Mouse (Mus musculus) hindbrain, embryonic 11.5 days (tissue): ENCODE results near the gene Kmt2a. TPM values are rescaled to one million over a fixed set of nuclear protein-coding genes. Genes with fewer than 3 reads are reported as not detected.

Experiments used
- ATAC-seq: fragments of 200-750 bp; cut with Nextera tagmentation; 2 replicates; pipeline ENCODE4 v1.8.0; 2017; ENCODE audit warnings: mild to moderate bottlenecking, moderate TSS enrichment, moderate library complexity; ENCODE audit not compliant: low FRiP score
- DNase-seq: peaks from one replicate; pipeline ENCODE4 v3.0.0-alpha.2; 2015; ENCODE audit warnings: low spot score
- H3K27ac ChIP-seq: fragments of 300-500 bp; sonication (generic); 2 replicates; pipeline ENCODE4 v1.5.1; 2014; ENCODE audit warnings: mild to moderate bottlenecking, low read depth, low read length
- H3K27me3 ChIP-seq: fragments of 300-500 bp; sonication (generic); 2 replicates; pipeline ENCODE4 v1.6.1; 2014; ENCODE audit warnings: mild to moderate bottlenecking, low read length, moderate library complexity, mixed read lengths; ENCODE audit not compliant: control insufficient read depth, insufficient read depth
- H3K36me3 ChIP-seq: fragments of 300-500 bp; sonication (generic); 2 replicates; pipeline ENCODE4 v1.6.1; 2014; ENCODE audit warnings: mild to moderate bottlenecking, low read length, moderate library complexity, mixed read lengths; ENCODE audit not compliant: control insufficient read depth, insufficient read depth
- H3K4me1 ChIP-seq: fragments of 300-500 bp; sonication (generic); replicated peaks from 2 replicates; pipeline ENCODE4 v1.6.1; 2014; ENCODE audit warnings: low read length, mixed read lengths; ENCODE audit not compliant: control insufficient read depth, insufficient read depth
- H3K4me2 ChIP-seq: fragments of 300-500 bp; sonication (generic); replicated peaks from 2 replicates; pipeline ENCODE4 v1.6.1; 2014; ENCODE audit warnings: mild to moderate bottlenecking, low read depth, low read length
- H3K4me3 ChIP-seq: fragments of 300-500 bp; sonication (generic); 2 replicates; pipeline ENCODE4 v1.5.1; 2014; ENCODE audit warnings: low read depth, low read length
- H3K9ac ChIP-seq: fragments of 300-500 bp; sonication (generic); 2 replicates; pipeline ENCODE4 v1.6.1; 2014; ENCODE audit warnings: low read depth, low read length
- H3K9me3 ChIP-seq: fragments of 300-500 bp; sonication (generic); 2 replicates; pipeline ENCODE4 v1.6.1; 2016; ENCODE audit warnings: low read length; ENCODE audit not compliant: control insufficient read depth
- WGBS: fragments of 180-500 bp; shearing (Covaris S2); extraction: QIAGEN DNeasy Blood & Tissue Kit; methylation state at CpG from one replicate; pipeline ENCODE4 v1.1.7; 2014; 5-methylcytosine and 5-hydroxymethylcytosine counted together
- polyA plus RNA-seq: library from polyadenylated mRNA; unstranded; fragments of >200 nt; fragmentation: Nextera tagmentation; extraction: Ambion mirVana; gene quantifications from 2 replicates; pipeline ENCODE4 v1.2.1, GENCODE M21; 2014

The Kmt2a gene
- polyA plus RNA-seq, 1 experiment from 2014 or later, result 26.2 TPM

- DNase-seq (no peak), ATAC-seq (no peak)
- H3K9me3 ChIP-seq, result no peaks in the 10 kb centered on the region
- H3K4me1 ChIP-seq, result 0 out of 2 replicates have a peak, but pooled peaks cover 2% of the 10 kb centered on the region
- H3K9ac ChIP-seq, result no peak overlapping the region
- no peak overlapping the region for H3K27ac ChIP-seq
- H3K4me3 ChIP-seq, result no peak overlapping the region
- no peaks in the 10 kb centered on the region for H3K27me3 ChIP-seq
- H3K4me2 ChIP-seq, result no peak overlapping the region
- no peaks in the 10 kb centered on the region; the same call in 1 of the 2 replicates for H3K36me3 ChIP-seq
These were observed 6.9 kb downstream of the Kmt2a start for GRCm38 (mm10) chr9:44874198-44874597.

GRCm38 (mm10) chr9:44873665-44874064 is 7.4 kb downstream of the Kmt2a start:
- Histone ChIP-seq H3K9me3 (no peaks in the 10 kb centered on the region), H3K27me3 (no peaks in the 10 kb centered on the region), H3K4me3 (no peak overlapping the region), H3K27ac (no peak overlapping the region), H3K36me3 (no peaks in the 10 kb centered on the region; the same call in 1 of the 2 replicates), H3K4me1 (0 out of 2 replicates have a peak, but pooled peaks cover 2% of the 10 kb centered on the region), H3K9ac (no peak overlapping the region), H3K4me2 (no peak overlapping the region)
- WGBS, result 87% methylated on average over 5 of the region's 5 CpGs
- DNase-seq (no peak), ATAC-seq (no peak)

GRCm38 (mm10) chr9:44868336-44869094 is 12.6 kb downstream of the Kmt2a start:
- H3K4me1 ChIP-seq, result no peaks in the 10 kb centered on the region
- H3K36me3 ChIP-seq, result peaks cover 3% of the 10 kb centered on the region
- no peak overlapping the region for H3K9ac ChIP-seq
- H3K4me3 ChIP-seq, result no peak overlapping the region
- no peaks in the 10 kb centered on the region for H3K27me3 ChIP-seq
- H3K27ac ChIP-seq, result no peak overlapping the region
- 88% methylated on average over 13 of the region's 13 CpGs for WGBS
- no peak overlapping the region for H3K4me2 ChIP-seq
- H3K9me3 ChIP-seq, result no peaks in the 10 kb centered on the region
- ATAC-seq (no peak), DNase-seq (no peak)

GRCm38 (mm10) chr9:44867664-44868063 is 13.4 kb downstream of the Kmt2a start:
- ATAC-seq, result no peak
- Histone ChIP-seq H3K4me2 (no peak overlapping the region), H3K9ac (no peak overlapping the region), H3K9me3 (no peaks in the 10 kb centered on the region), H3K27me3 (no peaks in the 10 kb centered on the region), H3K27ac (no peak overlapping the region), H3K4me3 (no peak overlapping the region), H3K36me3 (peaks cover 3% of the 10 kb centered on the region), H3K4me1 (no peaks in the 10 kb centered on the region)
- 93% methylated on average over 3 of the region's 3 CpGs for WGBS
- DNase-seq, result no peak

GRCm38 (mm10) chr9:44866501-44867240 is 14.4 kb downstream of the Kmt2a start:
- WGBS, result 78% methylated on average over 9 of the region's 9 CpGs
- peaks cover 3% of the 10 kb centered on the region for H3K36me3 ChIP-seq
- H3K27ac ChIP-seq, result no peak overlapping the region

GRCm38 (mm10) chr9:44861121-44861520 is 20.0 kb downstream of the Kmt2a start:
- H3K9ac ChIP-seq, result no peak overlapping the region
- H3K4me1 ChIP-seq, result no peaks in the 10 kb centered on the region
- no peak for ATAC-seq

More at GRCm38 (mm10) chr9:44866501-44867240, 14.4 kb downstream of the Kmt2a start:
- H3K4me1 ChIP-seq, result no peaks in the 10 kb centered on the region
- no peaks in the 10 kb centered on the region for H3K27me3 ChIP-seq
- no peak overlapping the region for H3K4me2 ChIP-seq
- ATAC-seq (no peak), DNase-seq (no peak)
- H3K9me3 ChIP-seq, result no peaks in the 10 kb centered on the region
- no peak overlapping the region for H3K4me3 ChIP-seq
- H3K9ac ChIP-seq, result no peak overlapping the region

GRCm38 (mm10) chr9:44858657-44859056 is 22.4 kb downstream of the Kmt2a start:
- Histone ChIP-seq H3K4me3 (no peak overlapping the region), H3K27me3 (no peaks in the 10 kb centered on the region), H3K4me1 (no peaks in the 10 kb centered on the region), H3K4me2 (no peak overlapping the region), H3K9me3 (no peaks in the 10 kb centered on the region), H3K36me3 (0 out of 2 replicates have a peak, but pooled peaks cover 3% of the 10 kb centered on the region), H3K27ac (no peak overlapping the region), H3K9ac (no peak overlapping the region)
- WGBS, result 90% methylated on average over 3 of the region's 3 CpGs
- ATAC-seq (no peak), DNase-seq (no peak)

More at GRCm38 (mm10) chr9:44861121-44861520, 20.0 kb downstream of the Kmt2a start:
- Histone ChIP-seq H3K4me3 (no peak overlapping the region), H3K27me3 (no peaks in the 10 kb centered on the region), H3K4me2 (no peak overlapping the region), H3K9me3 (no peaks in the 10 kb centered on the region), H3K36me3 (peaks cover 6% of the 10 kb centered on the region), H3K27ac (no peak overlapping the region)
- no peak for DNase-seq

- H3K4me2 ChIP-seq, result no peak overlapping the region
- no peak for ATAC-seq
- DNase-seq, result no peak
- 92% methylated on average over 17 of the region's 17 CpGs for WGBS
- no peaks in the 10 kb centered on the region for H3K4me1 ChIP-seq
- 0 out of 2 replicates have a peak, but pooled peaks cover 3% of the 10 kb centered on the region for H3K36me3 ChIP-seq
- H3K9me3 ChIP-seq, result no peaks in the 10 kb centered on the region
- no peak overlapping the region for H3K9ac ChIP-seq
- H3K27ac ChIP-seq, result no peak overlapping the region
- no peaks in the 10 kb centered on the region for H3K27me3 ChIP-seq
- H3K4me3 ChIP-seq, result no peak overlapping the region
These were observed 23.6 kb downstream of the Kmt2a start for GRCm38 (mm10) chr9:44857405-44857992.
